Mouse (Mus musculus) thymus, postnatal 4 days (tissue): ENCODE results near the gene Foxl2.

Experiments used
- DNase-seq: peaks from one replicate; pipeline ENCODE4 v3.0.0; 2021

Foxl2 gene

GRCm38 (mm10) chr9:98955103-98955715 lies at the start of gene Foxl2:
Gene Foxl2 (plus strand): TSS chr9:98955288.
- peak; percentile 28 for DNase-seq

- DNase-seq: no peak
Observed at GRCm38 (mm10) chr9:98920629-98921523, 34.2 kb upstream of the Foxl2 start.

GRCm38 (mm10) chr9:98923119-98923518 lies 32.0 kb upstream of the Foxl2 start:
- no peak for DNase-seq

GRCm38 (mm10) chr9:98924183-98924582 lies 30.9 kb upstream of the Foxl2 start:
- DNase-seq: no peak

- DNase-seq: peak; percentile 42
Observed at GRCm38 (mm10) chr9:98929496-98929895, 25.6 kb upstream of the Foxl2 start.

- no peak for DNase-seq
Observed at GRCm38 (mm10) chr9:98932931-98933330, 22.2 kb upstream of the Foxl2 start.

- no peak for DNase-seq
Observed at GRCm38 (mm10) chr9:98935190-98935909, 19.7 kb upstream of the Foxl2 start.

- DNase-seq: no peak
Observed at GRCm38 (mm10) chr9:98939290-98939689, 15.8 kb upstream of the Foxl2 start.

GRCm38 (mm10) chr9:98952171-98953050 lies 2.7 kb upstream of the Foxl2 start:
- peak; percentile 56 for DNase-seq

- DNase-seq: no peak
Observed at GRCm38 (mm10) chr9:98953291-98953690, 1.8 kb upstream of the Foxl2 start.

GRCm38 (mm10) chr9:98953830-98954229 lies 1.3 kb upstream of the Foxl2 start:
- DNase-seq: no peak

GRCm38 (mm10) chr9:98954391-98955102 lies 541 bp upstream of the Foxl2 start:
- DNase-seq: no peak

GRCm38 (mm10) chr9:98955716-98956224 lies 682 bp downstream of the Foxl2 start:
- peak; percentile 24 for DNase-seq

GRCm38 (mm10) chr9:98956591-98957381 lies 1.7 kb downstream of the Foxl2 start:
- peak; percentile 29 for DNase-seq

- no peak for DNase-seq
Observed at GRCm38 (mm10) chr9:98957751-98958351, 2.8 kb downstream of the Foxl2 start.

- no peak for DNase-seq
Observed at GRCm38 (mm10) chr9:98958628-98959027, 3.5 kb downstream of the Foxl2 start.

GRCm38 (mm10) chr9:98959851-98960250 lies 4.8 kb downstream of the Foxl2 start:
- no peak for DNase-seq

- DNase-seq: peak; percentile 28
Observed at GRCm38 (mm10) chr9:98960348-98960747, 5.3 kb downstream of the Foxl2 start.

- no peak for DNase-seq
Observed at GRCm38 (mm10) chr9:98961591-98962477, 6.7 kb downstream of the Foxl2 start.
